Mouse (Mus musculus) G1E-ER4 (cell line): ENCODE measurements around the gene Fam83e. TPM values are rescaled to one million over a fixed set of nuclear protein-coding genes. Genes with fewer than 3 reads are reported as not detected.

Source experiments
- GATA1 ChIP-seq: IDR thresholded peaks from one replicate; pipeline ENCODE4 v1.8.0; 2012; ENCODE audit warnings: low read length, inconsistent platforms
- polyA plus RNA-seq: library from polyadenylated mRNA; stranded (reverse); fragments of >175 nt; gene quantifications from 2 replicates; pipeline ENCODE4 v1.2.3, GENCODE M21; 2012

The Fam83e gene
- polyA plus RNA-seq, 1 experiment, result 1.2 TPM

DNA sequence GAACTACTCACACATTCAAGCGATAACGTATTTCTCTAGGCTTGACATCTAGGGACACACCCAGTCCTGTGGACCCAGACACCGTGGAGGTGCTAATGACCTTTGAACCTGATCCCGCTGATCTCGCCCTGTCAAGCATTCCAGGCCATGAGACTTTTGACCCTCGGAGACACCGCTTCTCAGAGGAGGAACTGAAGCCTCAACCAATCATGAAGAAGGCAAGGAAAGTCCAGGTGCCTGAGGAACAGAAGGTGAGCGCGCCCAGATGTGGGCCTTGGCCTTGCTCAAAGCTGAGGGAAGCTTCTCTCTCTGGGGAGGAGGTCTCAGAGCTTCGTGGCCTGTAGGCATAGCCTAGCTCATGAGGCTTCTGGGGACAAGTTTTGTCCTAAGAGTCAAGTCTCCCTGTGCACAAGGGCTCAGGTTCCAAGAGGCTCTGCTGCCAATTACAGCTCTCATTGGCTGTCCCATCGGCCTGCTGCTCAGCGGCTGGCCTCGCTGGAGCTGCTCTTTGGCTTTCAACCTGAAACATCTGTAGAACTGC is 12.7 kb upstream of the Fam83e start:
- no peak for TF ChIP-seq GATA1

- TF ChIP-seq GATA1, result no peak
Measured at GRCm38 (mm10) chr7:45709036-45709435, 12.0 kb upstream of the Fam83e start.

GRCm38 (mm10) chr7:45709677-45710355 is 11.2 kb upstream of the Fam83e start:
- no peak for TF ChIP-seq GATA1

GRCm38 (mm10) chr7:45710477-45711191 is 10.4 kb upstream of the Fam83e start:
- TF ChIP-seq GATA1, result no peak

DNA sequence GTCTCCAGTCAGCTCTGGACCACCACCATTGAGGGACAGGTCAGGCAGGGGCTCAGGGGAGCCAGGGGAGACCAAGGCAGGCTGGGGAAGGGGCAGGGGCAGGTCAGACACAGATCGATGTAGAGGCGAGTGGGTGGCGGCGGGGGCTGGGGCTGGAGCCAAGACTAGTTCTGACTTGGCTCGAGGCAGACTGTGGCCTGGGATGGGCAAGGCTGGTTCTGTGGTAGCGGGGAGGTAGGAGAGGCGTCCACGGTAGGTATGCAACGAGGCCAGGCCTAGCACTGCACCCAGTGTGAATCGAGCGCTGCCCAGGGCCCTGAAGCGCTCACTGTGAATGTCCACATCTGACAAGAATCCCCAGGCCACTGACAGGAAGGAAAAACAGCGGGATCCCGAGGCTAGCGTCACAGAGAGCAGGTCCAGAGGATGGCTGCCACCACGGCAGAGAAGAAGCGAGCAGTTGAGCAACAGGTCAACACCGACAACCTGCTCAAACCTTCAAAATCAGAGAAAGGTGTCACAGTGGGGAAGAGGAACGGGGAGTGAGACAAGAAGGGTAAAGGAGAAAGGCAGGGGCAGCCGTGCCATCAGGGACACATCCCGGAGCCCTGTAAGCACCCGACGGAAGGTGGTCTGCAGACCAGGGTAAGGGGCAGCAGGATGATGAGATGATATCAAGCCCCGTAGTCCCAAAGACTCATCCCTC is 9.5 kb upstream of the Fam83e start:
- TF ChIP-seq GATA1, result no peak

DNA sequence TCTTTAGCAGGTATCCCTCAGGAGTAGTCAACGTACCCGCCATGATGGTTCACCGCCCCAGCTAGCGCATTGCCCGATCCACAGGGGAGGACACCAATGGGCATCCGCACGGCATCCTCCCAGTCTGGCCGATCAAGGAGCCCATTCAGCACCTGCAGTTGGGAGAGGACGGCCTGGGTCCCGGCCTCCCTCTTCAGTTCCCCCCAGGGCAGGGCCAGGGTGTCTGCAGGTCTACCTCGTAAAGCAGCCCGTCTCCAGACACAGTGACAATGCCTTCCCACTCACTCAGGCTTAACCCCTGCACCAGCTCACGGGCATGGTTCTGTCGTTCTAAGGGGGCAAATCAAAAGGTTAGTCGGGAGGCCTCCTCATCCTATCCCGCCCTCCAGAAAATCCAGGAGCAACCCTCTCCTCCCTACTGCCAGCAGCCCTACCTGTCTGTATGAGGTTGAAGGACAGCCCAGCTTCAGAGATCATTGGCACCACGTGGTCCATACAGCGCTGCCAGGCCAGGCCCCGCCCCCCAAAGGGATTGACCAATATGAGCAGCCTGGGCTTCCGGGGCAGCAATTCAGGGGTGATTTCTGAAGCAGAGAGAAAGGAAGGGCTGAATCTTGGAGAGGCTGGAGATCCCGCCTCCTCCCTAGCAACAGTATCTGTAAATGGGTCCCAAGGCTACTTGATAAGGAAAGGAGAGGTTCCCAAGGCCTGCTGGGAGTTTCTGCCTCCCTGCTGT is 8.8 kb upstream of the Fam83e start:
- no peak for TF ChIP-seq GATA1

DNA sequence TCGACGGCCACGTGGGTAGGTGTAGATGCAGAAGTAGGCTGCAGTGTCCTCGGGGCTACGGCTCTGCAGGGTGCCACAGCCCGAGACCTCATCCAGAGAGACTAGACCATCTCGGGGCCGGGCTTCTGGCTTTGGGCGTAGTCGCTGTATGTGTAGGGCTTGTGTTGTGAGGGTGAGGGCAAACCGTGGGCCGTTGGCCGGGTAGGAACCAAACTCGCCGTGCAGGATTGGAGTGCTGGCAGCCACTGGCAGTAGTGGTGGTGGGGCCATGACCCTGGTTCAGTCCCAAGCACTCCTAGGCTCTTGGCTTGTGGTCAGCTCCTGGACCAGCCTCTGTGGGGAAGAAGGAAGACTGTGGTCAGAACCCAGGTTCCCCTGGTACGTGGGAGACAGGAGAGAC is 7.6 kb upstream of the Fam83e start:
- no peak for TF ChIP-seq GATA1

DNA sequence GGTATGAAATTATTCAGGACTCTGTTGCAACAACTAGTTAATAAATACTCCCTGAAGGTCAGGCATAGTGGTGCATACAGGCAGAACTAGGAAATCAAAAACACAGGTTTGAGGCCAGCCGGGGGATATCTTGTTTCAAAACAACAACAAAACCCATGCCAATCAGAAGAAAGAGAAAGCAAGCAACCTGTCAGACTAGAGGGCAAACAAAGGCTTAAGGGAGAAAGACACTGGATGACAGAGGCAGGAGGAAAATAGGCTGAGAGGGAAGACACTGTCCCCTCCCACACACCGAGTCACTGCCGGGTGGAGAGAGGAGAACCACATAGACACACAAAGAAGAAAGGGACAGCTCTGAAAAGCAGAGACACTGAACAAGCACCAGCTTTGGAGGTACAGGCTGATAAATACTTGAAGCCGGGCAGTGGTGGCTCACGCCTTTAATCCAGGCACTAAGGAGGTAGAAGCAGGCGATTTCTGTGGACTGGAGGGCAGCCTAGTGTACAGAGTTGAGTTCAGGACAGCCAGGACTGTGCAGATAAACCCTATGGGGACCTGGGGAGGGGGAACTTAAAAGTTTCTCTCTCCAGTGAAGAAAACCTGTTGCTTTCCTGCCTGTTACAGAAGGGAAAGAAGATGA is 7.0 kb upstream of the Fam83e start:
- TF ChIP-seq GATA1, result no peak

GRCm38 (mm10) chr7:45714630-45715089 is 6.4 kb upstream of the Fam83e start:
- TF ChIP-seq GATA1, result no peak

GRCm38 (mm10) chr7:45715090-45715708 is 5.8 kb upstream of the Fam83e start, which contains the start of gene Rpl18:
Rpl18 (plus strand) TSS chr7:45715457.
- TF ChIP-seq GATA1, result peak; percentile 28

GRCm38 (mm10) chr7:45715741-45716459 is 5.1 kb upstream of the Fam83e start:
- no peak for TF ChIP-seq GATA1

DNA sequence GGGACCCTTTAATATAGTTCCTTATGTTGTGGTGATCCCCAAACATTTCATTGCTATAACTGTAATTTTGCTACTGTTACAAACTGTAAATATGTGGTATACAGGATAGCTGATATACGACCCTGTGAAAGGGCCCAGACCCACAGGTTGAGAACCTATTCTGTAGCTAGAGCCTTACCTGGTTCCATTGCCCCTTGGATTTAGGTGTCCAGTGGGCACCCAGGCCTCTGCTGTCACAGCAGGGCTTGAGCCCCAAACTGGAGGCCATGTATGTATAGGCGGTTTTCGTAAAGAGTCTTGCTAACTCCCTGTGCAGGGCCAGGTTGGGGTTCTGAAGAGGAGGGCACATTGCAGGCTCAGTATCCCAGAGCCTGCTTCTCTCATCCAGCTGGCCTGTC is 4.6 kb upstream of the Fam83e start:
- TF ChIP-seq GATA1, result no peak

DNA sequence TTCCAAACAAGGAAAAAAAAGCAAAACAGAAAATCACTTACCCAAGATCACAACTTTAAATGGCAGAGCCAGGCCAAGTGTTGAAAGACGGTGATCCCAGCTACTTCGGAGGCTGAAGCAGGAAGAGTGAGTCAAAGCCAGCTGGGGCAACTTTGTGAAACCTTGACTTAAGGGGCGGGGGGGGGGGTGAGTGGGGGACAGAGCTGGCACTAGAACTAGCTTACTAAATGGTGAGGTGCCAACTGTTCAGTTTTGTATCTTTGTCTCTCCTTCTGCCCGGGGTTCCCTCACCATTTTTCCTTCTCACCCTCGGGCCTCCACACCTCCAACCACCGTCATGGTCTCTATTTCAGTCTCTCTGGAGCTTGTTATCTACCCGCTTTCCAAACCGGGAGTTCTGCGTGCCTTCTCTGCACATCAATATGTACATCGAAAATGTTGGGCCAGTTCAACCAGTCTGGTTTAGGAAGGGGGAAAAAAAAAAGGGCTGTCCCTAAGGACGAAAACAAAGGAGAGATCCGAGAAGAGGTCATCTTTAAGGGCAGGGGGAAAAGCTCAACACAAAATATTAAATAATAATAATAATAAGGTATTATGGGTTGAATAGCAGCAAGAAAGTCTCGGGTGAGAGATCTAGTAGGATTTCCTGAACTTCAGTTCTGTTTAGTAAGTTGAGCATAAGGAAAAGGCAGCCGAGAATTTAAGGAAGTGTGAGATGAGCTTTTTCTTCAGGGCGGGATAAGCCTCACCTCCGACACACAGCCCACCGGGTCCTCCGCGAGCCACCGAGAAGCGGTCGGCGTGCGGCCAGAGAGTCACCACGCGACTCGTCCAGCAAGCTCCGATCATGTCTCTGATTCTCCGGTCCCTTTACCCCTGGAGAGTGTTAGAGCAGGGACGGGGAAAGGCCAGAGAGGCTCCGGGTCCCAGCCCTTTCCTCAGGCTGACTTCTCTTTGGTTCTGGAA is 3.8 kb upstream of the Fam83e start:
- TF ChIP-seq GATA1, result no peak
